Mouse (Mus musculus): ENCODE results near the gene Tyro3. TPM values are rescaled to one million over a fixed set of nuclear protein-coding genes. Genes with fewer than 3 reads are reported as not detected.

Gene Tyro3
- polyA plus RNA-seq, 1 experiment from 2014 or later, result 13.0 TPM

GRCm38 (mm10) chr2:119808881-119809280 is 11.3 kb downstream of the Tyro3 start:
- Histone ChIP-seq H3K4me3 (replicated peaks) (no peak overlapping the region), H3K9ac (no peak overlapping the region), H3K9me3 (replicated peaks) (no peaks in the 10 kb centered on the region), H3K4me1 (peaks cover 23% of the 10 kb centered on the region), H3K27me3 (no peaks in the 10 kb centered on the region), H3K27ac (no peak overlapping the region), H3K36me3 (peaks cover 36% of the 10 kb centered on the region), H3K4me2 (no peak overlapping the region)
- no peak for ATAC-seq (replicated peaks; ENCODE audit: low FRiP score)
- WGBS, result 34% methylated on average over 4 of the region's 4 CpGs

- H3K4me3 ChIP-seq (replicated peaks), result no peak overlapping the region
- H3K27me3 ChIP-seq, result no peaks in the 10 kb centered on the region
- H3K9me3 ChIP-seq (replicated peaks), result no peaks in the 10 kb centered on the region
- H3K36me3 ChIP-seq, result peaks cover 27% of the 10 kb centered on the region
- no peak overlapping the region for H3K9ac ChIP-seq
- ATAC-seq (replicated peaks; ENCODE audit: low FRiP score), result no peak
- WGBS, result 78% methylated on average over 12 of the region's 12 CpGs
- no peak overlapping the region for H3K4me2 ChIP-seq
- H3K4me1 ChIP-seq, result peaks cover 9% of the 10 kb centered on the region; the same call in 1 of the 2 replicates
- no peak overlapping the region for H3K27ac ChIP-seq
These were observed 13.4 kb downstream of the Tyro3 start for GRCm38 (mm10) chr2:119810890-119811289.

GRCm38 (mm10) chr2:119811490-119812146 is 14.1 kb downstream of the Tyro3 start:
- Histone ChIP-seq H3K4me2 (no peak overlapping the region), H3K36me3 (peaks cover 28% of the 10 kb centered on the region), H3K4me3 (replicated peaks) (no peak overlapping the region), H3K27ac (no peak overlapping the region), H3K9ac (no peak overlapping the region), H3K9me3 (replicated peaks) (no peaks in the 10 kb centered on the region), H3K27me3 (no peaks in the 10 kb centered on the region), H3K4me1 (peaks cover 9% of the 10 kb centered on the region; the same call in 1 of the 2 replicates)
- 82% methylated on average over 14 of the region's 14 CpGs for WGBS
- ATAC-seq (replicated peaks; ENCODE audit: low FRiP score), result no peak

GRCm38 (mm10) chr2:119814376-119814933 is 16.9 kb downstream of the Tyro3 start:
- 42% methylated on average over 7 of the region's 7 CpGs for WGBS

GRCm38 (mm10) chr2:119816611-119817010 is 19.1 kb downstream of the Tyro3 start:
- H3K4me1 ChIP-seq, result peaks cover 7% of the 10 kb centered on the region; the same call in 1 of the 2 replicates
- no peak overlapping the region for H3K9ac ChIP-seq
- no peak overlapping the region for H3K4me2 ChIP-seq
- no peak overlapping the region for H3K4me3 ChIP-seq (replicated peaks)
- no peak; the same call in 1 of the 2 replicates for ATAC-seq (replicated peaks; ENCODE audit: low FRiP score)
- H3K9me3 ChIP-seq (replicated peaks), result no peaks in the 10 kb centered on the region
- H3K27me3 ChIP-seq, result no peaks in the 10 kb centered on the region
- peaks cover 15% of the 10 kb centered on the region for H3K36me3 ChIP-seq
- WGBS, result 91% methylated on average over 13 of the region's 13 CpGs
- H3K27ac ChIP-seq, result no peak overlapping the region

More at GRCm38 (mm10) chr2:119814376-119814933, 16.9 kb downstream of the Tyro3 start:
- Histone ChIP-seq H3K4me1 (peaks cover 7% of the 10 kb centered on the region; the same call in 1 of the 2 replicates), H3K9me3 (replicated peaks) (no peaks in the 10 kb centered on the region), H3K9ac (no peak overlapping the region), H3K36me3 (peaks cover 20% of the 10 kb centered on the region), H3K27me3 (no peaks in the 10 kb centered on the region), H3K27ac (no peak overlapping the region), H3K4me2 (no peak overlapping the region), H3K4me3 (replicated peaks) (no peak overlapping the region)
- ATAC-seq (replicated peaks; ENCODE audit: low FRiP score), result no peak

GRCm38 (mm10) chr2:119817047-119817446 is 19.5 kb downstream of the Tyro3 start:
- ATAC-seq (replicated peaks; ENCODE audit: low FRiP score), result no peak
- Histone ChIP-seq H3K4me1 (peaks cover 7% of the 10 kb centered on the region; the same call in 1 of the 2 replicates), H3K4me3 (replicated peaks) (no peak overlapping the region), H3K9me3 (replicated peaks) (no peaks in the 10 kb centered on the region), H3K9ac (no peak overlapping the region), H3K4me2 (no peak overlapping the region), H3K36me3 (peaks cover 15% of the 10 kb centered on the region), H3K27ac (no peak overlapping the region), H3K27me3 (no peaks in the 10 kb centered on the region)
- WGBS, result 89% methylated on average over 5 of the region's 5 CpGs

GRCm38 (mm10) chr2:119818668-119819272 is 21.2 kb downstream of the Tyro3 start:
- Histone ChIP-seq H3K36me3 (peaks cover 7% of the 10 kb centered on the region), H3K4me1 (peaks cover 7% of the 10 kb centered on the region; the same call in 1 of the 2 replicates), H3K4me3 (replicated peaks) (no peak overlapping the region), H3K27me3 (no peaks in the 10 kb centered on the region), H3K9ac (no peak overlapping the region), H3K27ac (peak overlapping the region; percentile 48; the same call in 1 of the 2 replicates), H3K4me2 (no peak overlapping the region), H3K9me3 (replicated peaks) (no peaks in the 10 kb centered on the region)
- 36% methylated on average over 9 of the region's 9 CpGs for WGBS
- ATAC-seq (replicated peaks; ENCODE audit: low FRiP score), result no peak

- H3K9ac ChIP-seq, result no peak overlapping the region
- H3K4me2 ChIP-seq, result no peak overlapping the region
- H3K36me3 ChIP-seq, result peaks cover 7% of the 10 kb centered on the region
- no peaks in the 10 kb centered on the region for H3K9me3 ChIP-seq (replicated peaks)
- WGBS, result 76% methylated on average over 9 of the region's 9 CpGs
- no peak overlapping the region for H3K27ac ChIP-seq
- no peak overlapping the region for H3K4me3 ChIP-seq (replicated peaks)
- no peak for ATAC-seq (replicated peaks; ENCODE audit: low FRiP score)
- peaks cover 7% of the 10 kb centered on the region; the same call in 1 of the 2 replicates for H3K4me1 ChIP-seq
- no peaks in the 10 kb centered on the region for H3K27me3 ChIP-seq
These were observed 23.6 kb downstream of the Tyro3 start for GRCm38 (mm10) chr2:119821136-119821535.

- Histone ChIP-seq H3K27me3 (0 out of 2 replicates have a peak, but pooled peaks cover 3% of the 10 kb centered on the region), H3K4me3 (replicated peaks) (no peak overlapping the region), H3K9ac (no peak overlapping the region), H3K36me3 (no peaks in the 10 kb centered on the region), H3K27ac (no peak overlapping the region), H3K4me2 (no peak overlapping the region), H3K9me3 (replicated peaks) (no peaks in the 10 kb centered on the region), H3K4me1 (no peaks in the 10 kb centered on the region)
- WGBS, result 65% methylated on average over 2 of the region's 2 CpGs
- ATAC-seq (replicated peaks; ENCODE audit: low FRiP score), result no peak
These were observed 33.0 kb downstream of the Tyro3 start for GRCm38 (mm10) chr2:119830579-119830978.

GRCm38 (mm10) chr2:119834231-119834630 is 36.7 kb downstream of the Tyro3 start:
- 89% methylated on average over 4 of the region's 4 CpGs for WGBS
- H3K9ac ChIP-seq, result no peak overlapping the region

GRCm38 (mm10) chr2:119837616-119838015 is 40.1 kb downstream of the Tyro3 start:
- Histone ChIP-seq H3K9me3 (replicated peaks) (no peaks in the 10 kb centered on the region), H3K9ac (no peak overlapping the region), H3K4me3 (replicated peaks) (no peak overlapping the region), H3K36me3 (no peaks in the 10 kb centered on the region), H3K27ac (no peak overlapping the region), H3K27me3 (0 out of 2 replicates have a peak, but pooled peaks cover 3% of the 10 kb centered on the region), H3K4me1 (no peaks in the 10 kb centered on the region), H3K4me2 (no peak overlapping the region)
- WGBS, result 88% methylated on average over 7 of the region's 7 CpGs
- no peak for ATAC-seq (replicated peaks; ENCODE audit: low FRiP score)

More at GRCm38 (mm10) chr2:119834231-119834630, 36.7 kb downstream of the Tyro3 start:
- H3K27me3 ChIP-seq, result 0 out of 2 replicates have a peak, but pooled peaks cover 3% of the 10 kb centered on the region
- ATAC-seq (replicated peaks; ENCODE audit: low FRiP score), result no peak
- no peak overlapping the region for H3K27ac ChIP-seq
- H3K9me3 ChIP-seq (replicated peaks), result no peaks in the 10 kb centered on the region
- H3K4me2 ChIP-seq, result no peak overlapping the region
- H3K36me3 ChIP-seq, result no peaks in the 10 kb centered on the region
- no peak overlapping the region for H3K4me3 ChIP-seq (replicated peaks)
- no peaks in the 10 kb centered on the region for H3K4me1 ChIP-seq

Data from kidney, embryonic 15.5 days (tissue).